Mouse (Mus musculus): ENCODE measurements around the gene 4930435E12Rik.

GRCm38 (mm10) chr16:38785301-38785700, 43.2 kb downstream of the 4930435E12Rik start:
- TF ChIP-seq GATA1 (IDR thresholded peaks at IDR 0.05; ENCODE audit: borderline replicate concordance, low read length): no peak
- no peak for TF ChIP-seq FLI1 (IDR thresholded peaks at IDR 0.05; ENCODE audit: low read length)

Data from megakaryocyte, embryonic 14.5 days (primary cell).